Mouse (Mus musculus): Measurements from ENCODE around the gene Cfap77.

- TF ChIP-seq CTCF (IDR thresholded peaks at IDR 0.05; ENCODE audit: low read depth, low read length) (no peak), TAL1 (conservative IDR thresholded peaks at IDR 0.05; ENCODE audit: low read depth, low read length) (no peak), GATA1 (IDR thresholded peaks at IDR 0.05; ENCODE audit: borderline replicate concordance, low read length) (no peak), POLR2AphosphoS5 (IDR thresholded peaks at IDR 0.05; ENCODE audit: insufficient replicate concordance, low read depth, low read length) (no peak)
Measured at GRCm38 (mm10) chr2:28917156-28917517, 137.7 kb downstream of the Cfap77 start.
